Comparison of ENCODE assay signal across 9 mouse cellular contexts in the genomic region with DNA sequence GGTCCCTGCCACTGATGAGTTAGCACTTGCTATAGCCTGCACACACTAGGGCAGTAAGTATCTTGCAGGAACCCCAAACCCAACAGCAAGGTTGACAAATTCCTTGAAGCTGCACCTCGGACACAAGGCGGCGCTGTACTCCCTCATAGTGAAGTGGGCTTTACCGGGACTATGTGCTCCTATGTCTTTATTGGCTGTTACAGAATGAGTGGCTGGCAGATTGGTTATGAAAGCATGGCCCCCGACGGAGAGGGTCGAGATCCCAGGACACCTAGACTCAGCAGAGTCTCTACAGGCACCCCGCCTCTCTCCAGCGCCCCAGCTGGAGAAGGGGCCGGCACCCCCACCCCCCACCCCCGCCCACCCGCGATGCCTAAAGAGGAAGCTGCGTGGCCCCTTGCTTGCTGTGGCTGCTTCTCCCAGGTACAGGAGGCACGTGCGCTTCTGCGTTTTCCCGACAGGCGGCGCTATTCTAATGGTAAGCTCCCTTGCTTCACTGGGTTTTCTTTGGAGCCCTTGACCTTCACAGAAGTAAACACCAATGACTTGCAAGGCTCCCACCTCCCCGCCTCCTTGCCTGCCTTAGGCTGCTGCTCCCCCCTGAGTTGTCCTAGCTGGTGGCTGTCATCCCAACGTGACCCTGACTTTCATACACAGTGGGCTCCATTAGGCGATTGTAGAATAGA. TPM values are rescaled to one million over a fixed set of nuclear protein-coding genes. Genes with fewer than 3 reads are reported as not detected.
DNase-seq lines count a peak whose midpoint lies in the region; ATAC-seq lines count a peak whose summit lies in the region.
"Had no signal": no experiment of that assay in that cellular context is flagged by ENCODE, and none has a peak within 500 bp of the region (broad histone marks: within the 10 kb centered on the region; RNA-seq: fewer than 3 reads in every experiment).

No protein-coding gene starts in this region.

- 12% methylated on average over 23 of the region's 23 CpGs for WGBS in embryonic facial prominence, embryonic 15.5 days

- peak overlapping the region; percentile 40 for H3K4me2 ChIP-seq in embryonic facial prominence, embryonic 15.5 days (replicated peaks)

- 0 out of 2 replicates have a peak, but pooled peaks have one; percentile 43 for ATAC-seq in embryonic facial prominence, embryonic 15.5 days (ENCODE audit: insufficient number of reproducible peaks, low FRiP score, low TSS enrichment, low read depth)
- ATAC-seq in hematopoietic stem cell, adult 5-6 weeks (replicated peaks in 1 of 2; ENCODE audit: insufficient read depth in 1 of 2, low FRiP score in 2 of 2, low TSS enrichment in 1 of 2, low read depth in 1 of 2, poor library complexity in 2 of 2, severe bottlenecking in 2 of 2) = peak; percentile 77 to 82

- DNase-seq in A20 (ENCODE audit: low read depth, low spot score) = peak; percentile 85
- DNase-seq in T-cell, adult 2 months (ENCODE audit: low spot score) = peak; percentile 52
- DNase-seq in layer of hippocampus, adult 9-11 months = peak; percentile 26
- DNase-seq in lung, postnatal 10 days = peak; percentile 84
- DNase-seq in retina, postnatal 1 day = peak; percentile 80
- peak; percentile 74 for DNase-seq in yolk sac, embryonic 10.5 days (ENCODE audit: low spot score)

- no peak overlapping the region for H3K27ac ChIP-seq in embryonic facial prominence, embryonic 15.5 days (replicated peaks)

- peaks cover 6% of the 10 kb centered on the region; the same call in 1 of the 2 replicates for H3K4me1 ChIP-seq in embryonic facial prominence, embryonic 15.5 days

- no peaks in the 10 kb centered on the region for H3K27me3 ChIP-seq in embryonic facial prominence, embryonic 15.5 days

- no peaks in the 10 kb centered on the region for H3K36me3 ChIP-seq in embryonic facial prominence, embryonic 15.5 days

- no peaks in the 10 kb centered on the region for H3K9me3 ChIP-seq in embryonic facial prominence, embryonic 15.5 days (replicated peaks)

- H3K9ac ChIP-seq in embryonic facial prominence, embryonic 15.5 days = no peak overlapping the region

- peak overlapping the region; percentile 29 for H3K4me3 ChIP-seq in embryonic facial prominence, embryonic 15.5 days (replicated peaks)
- H3K4me3 ChIP-seq: erythroblast, embryonic 14.5 days had no signal

RNA-seq across cellular contexts. Expression of gene Aoc1, which starts 12.4 kb away (rescaled TPM):
- 0.23 TPM in 1 of 2 replicates, not detected in the other for polyA plus RNA-seq in embryonic facial prominence, embryonic 15.5 days (2015; fragmentation: Nextera tagmentation; extraction: Ambion mirVana)
- total RNA-seq in hematopoietic stem cell, adult 5-6 weeks (2017) = not detected in 2 replicates
- polyA plus RNA-seq: erythroblast, embryonic 14.5 days had no signal

RNA-seq across cellular contexts. Expression of gene Tmem176b, which starts 19.0 kb away (rescaled TPM):
- 212 and 224 TPM in 2 replicates for polyA plus RNA-seq in embryonic facial prominence, embryonic 15.5 days (2015; fragmentation: Nextera tagmentation; extraction: Ambion mirVana)
- 261 and 319 TPM in 2 replicates for total RNA-seq in hematopoietic stem cell, adult 5-6 weeks (2017)

RNA-seq across cellular contexts. Expression of gene Tmem176a, which starts 19.6 kb away (rescaled TPM):
- polyA plus RNA-seq in embryonic facial prominence, embryonic 15.5 days (2015; fragmentation: Nextera tagmentation; extraction: Ambion mirVana) = 64.4 and 77.8 TPM in 2 replicates
- 61.0 and 79.8 TPM in 2 replicates for total RNA-seq in hematopoietic stem cell, adult 5-6 weeks (2017)

Comparison
In these comparisons a context has a peak if more than half of its experiments do, and no peak if none do; other contexts are left out.
1. DNase-seq: peak in every context shown above with its lines; median percentile 85 in A20; 84 in lung, postnatal 10 days; 80 in retina, postnatal 1 day; 74 in yolk sac, embryonic 10.5 days; 52 in T-cell, adult 2 months; 26 in layer of hippocampus, adult 9-11 months.